ENCODE assay signal across 25 mouse cellular contexts in the genomic region with DNA sequence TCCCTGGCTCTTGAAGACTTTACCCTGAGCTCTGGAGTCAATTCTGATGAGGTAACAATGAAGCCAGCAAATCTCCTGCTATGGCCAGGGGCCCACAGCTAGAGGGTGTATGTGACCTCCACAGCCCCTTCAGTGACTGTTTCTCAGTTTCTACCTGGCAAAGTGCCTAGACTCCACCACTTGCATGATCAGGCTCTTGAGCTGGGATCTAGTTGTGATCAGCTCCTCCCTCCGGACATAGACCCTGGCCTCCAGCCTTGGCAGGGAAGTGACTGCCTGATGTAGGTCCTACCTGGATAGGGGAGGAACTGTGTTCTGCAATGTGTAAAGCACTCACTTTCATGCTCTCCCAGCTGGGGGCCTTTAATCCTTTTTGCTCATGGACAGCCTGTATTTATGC. TPM values are rescaled to one million over a fixed set of nuclear protein-coding genes. Genes with fewer than 3 reads are reported as not detected.
DNase-seq lines count a peak whose midpoint lies in the region; ATAC-seq and TF ChIP-seq lines count a peak whose summit lies in the region.
"Had no signal": no experiment of that assay in that cellular context is flagged by ENCODE, and none has a peak within 500 bp of the region (broad histone marks: within the 10 kb centered on the region; RNA-seq: fewer than 3 reads in every experiment).

No protein-coding gene starts in this region.

- TF ChIP-seq CTCF in layer of hippocampus, adult 2 months (conservative IDR thresholded peaks at IDR 0.05): 0 out of 2 replicates have a peak, but pooled peaks have one; percentile 7

- no peaks in the 10 kb centered on the region for H3K9me3 ChIP-seq in heart, embryonic 15.5 days (replicated peaks)
- H3K9me3 ChIP-seq: embryonic facial prominence, embryonic 15.5 days; lung, embryonic 15.5 days; midbrain, embryonic 15.5 days; neural tube, embryonic 15.5 days had no signal

- WGBS in heart, embryonic 15.5 days: 38% methylated on average over 1 of the region's 1 CpGs

- no peak for ATAC-seq in heart, embryonic 15.5 days (replicated peaks; ENCODE audit: insufficient number of reproducible peaks, insufficient read depth, low FRiP score, low read depth)
- ATAC-seq: hindbrain, embryonic 16.5 days; intestine, embryonic 16.5 days; midbrain, embryonic 15.5 days had no signal

- peaks cover 26% of the 10 kb centered on the region for H3K4me1 ChIP-seq in heart, embryonic 15.5 days (replicated peaks)
- H3K4me1 ChIP-seq: embryonic facial prominence, embryonic 15.5 days; midbrain, embryonic 15.5 days; neural tube, embryonic 15.5 days had no signal

- no peaks in the 10 kb centered on the region for H3K36me3 ChIP-seq in heart, embryonic 15.5 days
- H3K36me3 ChIP-seq: embryonic facial prominence, embryonic 15.5 days; lung, embryonic 15.5 days; midbrain, embryonic 15.5 days; neural tube, embryonic 15.5 days had no signal

- H3K4me3 ChIP-seq in heart, embryonic 15.5 days: no peak overlapping the region
- no peak overlapping the region for H3K4me3 ChIP-seq in layer of hippocampus, adult 2 months
- H3K4me3 ChIP-seq: embryonic facial prominence, embryonic 15.5 days; left cerebral cortex, adult 2 months; lung, embryonic 15.5 days; midbrain, embryonic 15.5 days; myocyte; neural tube, embryonic 15.5 days had no signal

- H3K4me2 ChIP-seq in heart, embryonic 15.5 days: no peak overlapping the region
- H3K4me2 ChIP-seq: embryonic facial prominence, embryonic 15.5 days; liver, embryonic 11.5 days; lung, embryonic 15.5 days; midbrain, embryonic 15.5 days; neural tube, embryonic 15.5 days had no signal

- H3K27me3 ChIP-seq in heart, embryonic 15.5 days: no peaks in the 10 kb centered on the region
- H3K27me3 ChIP-seq: embryonic facial prominence, embryonic 15.5 days; lung, embryonic 15.5 days; midbrain, embryonic 15.5 days; neural tube, embryonic 15.5 days had no signal

- no peak for DNase-seq in heart, adult 8-10 months (ENCODE audit: low spot score)
- no peak for DNase-seq in layer of hippocampus, adult 2 months (ENCODE audit: low spot score in 2 of 2)
- no peak for DNase-seq in layer of hippocampus, postnatal 25 days (ENCODE audit: extremely low spot score in 1 of 2, low spot score in 1 of 2)
- DNase-seq in adipocyte (ENCODE audit: low spot score): peak; percentile 6
- peak; percentile 40 to 73 for DNase-seq in kidney, postnatal 25 days
- no peak for DNase-seq in gastrocnemius, adult 18-20 months (ENCODE audit: low spot score)
- DNase-seq: adrenal gland, adult 8-10 months; cerebellum, postnatal 14 days; right cerebral cortex, postnatal 14 days; spleen, adult 18-20 months; thymus, postnatal 36 days had no signal

- H3K9ac ChIP-seq in heart, embryonic 15.5 days: no peak overlapping the region
- H3K9ac ChIP-seq: embryonic facial prominence, embryonic 15.5 days; lung, embryonic 15.5 days; midbrain, embryonic 15.5 days; neural tube, embryonic 15.5 days had no signal

- H3K27ac ChIP-seq in heart, embryonic 15.5 days: peak overlapping the region; percentile 10
- no peak overlapping the region for H3K27ac ChIP-seq in layer of hippocampus, adult 2 months
- H3K27ac ChIP-seq: embryonic facial prominence, embryonic 15.5 days; left cerebral cortex, adult 2 months; lung, embryonic 15.5 days; midbrain, embryonic 15.5 days; neural tube, embryonic 15.5 days had no signal

RNA-seq across cellular contexts. Expression of a gene that starts 5.2 kb away (rescaled TPM):
- 0.08 and 0.22 TPM in 2 replicates for polyA plus RNA-seq in heart, embryonic 15.5 days (2015; fragmentation: Nextera tagmentation; extraction: Ambion mirVana)
- not detected for total RNA-seq in heart, adult 8-10 months (2022)
- not detected for total RNA-seq in layer of hippocampus, adult 2 months (2021)
- not detected for total RNA-seq in layer of hippocampus, postnatal 25 days (2021)
- total RNA-seq in gastrocnemius, adult 18-20 months (2021): not detected
- total RNA-seq: adrenal gland, adult 8-10 months; gastrocnemius, adult 8-10 months; hematopoietic stem cell, adult 5-6 weeks; left cerebral cortex, adult 2 months had no signal

RNA-seq across cellular contexts. Expression of a gene that starts 29.8 kb away (rescaled TPM):
- 0.09 and 0.23 TPM in 2 replicates for polyA plus RNA-seq in heart, embryonic 15.5 days (2015; fragmentation: Nextera tagmentation; extraction: Ambion mirVana)
- not detected for total RNA-seq in heart, adult 8-10 months (2022)
- total RNA-seq in layer of hippocampus, adult 2 months (2021): under 1 TPM in 1 of 2 experiments, not detected in 1; 0.27 TPM
- under 1 TPM; 0.20 to 0.54 TPM for total RNA-seq in layer of hippocampus, postnatal 25 days (2021)
- total RNA-seq in gastrocnemius, adult 18-20 months (2021): not detected
- total RNA-seq: granulocyte monocyte progenitor cell, adult 5-6 weeks; hematopoietic stem cell, adult 5-6 weeks; megakaryocyte-erythroid progenitor cell, adult 5-6 weeks had no signal
- polyA plus RNA-seq: myocyte had no signal

Comparison
In these comparisons a context has a peak if more than half of its experiments do, and no peak if none do; other contexts are left out.
1. DNase-seq: peak in adipocyte (single experiment) and kidney, postnatal 25 days (2 of 2); none in heart, adult 8-10 months (single experiment), layer of hippocampus, adult 2 months (0 of 2), layer of hippocampus, postnatal 25 days (0 of 2) and gastrocnemius, adult 18-20 months (single experiment).